Mouse (Mus musculus): ENCODE results near the gene Myd88.
"Not testable (repeated sequence)": the region's sequence is repeated elsewhere in the genome, so short reads cannot be mapped to it uniquely, and the experiment has no call there.

The Myd88 gene

DNA sequence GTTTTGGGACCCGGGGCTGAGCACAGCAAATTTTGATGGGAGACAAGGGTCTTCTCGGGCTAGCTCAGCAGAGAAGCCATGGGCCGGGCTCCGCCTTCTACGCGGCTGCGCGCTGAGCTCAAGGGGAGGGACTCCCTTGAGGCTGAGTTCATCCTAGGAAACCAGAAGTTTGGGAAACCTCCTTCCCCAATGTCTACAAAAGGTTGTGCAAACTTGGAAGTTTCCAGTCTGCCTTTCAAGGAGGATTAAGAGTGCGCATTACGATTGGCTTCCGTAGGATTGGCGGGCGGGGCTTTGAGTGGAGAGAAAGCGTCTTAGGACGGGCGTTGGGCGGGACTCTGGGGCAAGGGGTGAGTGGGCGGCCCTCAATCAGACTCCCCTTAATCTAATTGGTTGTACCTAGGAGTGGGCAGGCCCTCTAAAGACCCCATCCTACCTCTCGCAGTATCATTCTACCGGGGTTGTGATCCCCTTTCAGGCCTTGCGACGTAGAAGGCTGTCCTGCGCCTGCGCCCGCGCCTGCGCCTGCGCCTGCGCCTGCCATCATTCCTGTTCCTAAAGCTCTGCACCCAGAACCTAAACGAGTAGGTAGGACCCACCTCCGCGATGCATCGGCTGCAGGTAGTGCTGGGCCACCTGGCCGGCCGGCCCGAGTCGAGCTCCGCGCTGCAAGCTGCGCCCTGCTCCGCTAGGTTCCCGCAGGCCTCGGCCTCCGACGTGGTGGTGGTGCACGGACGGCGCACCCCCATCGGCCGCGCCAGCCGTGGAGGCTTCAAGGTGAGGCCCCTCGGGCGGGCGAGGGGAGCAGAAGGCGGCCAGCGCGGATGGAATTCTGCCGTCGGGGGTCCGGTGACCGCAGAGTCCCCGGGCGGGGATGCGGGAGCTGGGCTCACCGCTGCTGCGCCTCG lies at the start of gene Myd88:
Myd88 (minus strand) TSS at position 503 of the 908 bp plus-strand sequence.
- in situ Hi-C loops (cut with MboI, MseI) = loop anchor here in 1 of 2 experiments (10.0 kb wide), 1 partner anchor 634 kb away; no protein-coding TSS in a partner anchor

DNA sequence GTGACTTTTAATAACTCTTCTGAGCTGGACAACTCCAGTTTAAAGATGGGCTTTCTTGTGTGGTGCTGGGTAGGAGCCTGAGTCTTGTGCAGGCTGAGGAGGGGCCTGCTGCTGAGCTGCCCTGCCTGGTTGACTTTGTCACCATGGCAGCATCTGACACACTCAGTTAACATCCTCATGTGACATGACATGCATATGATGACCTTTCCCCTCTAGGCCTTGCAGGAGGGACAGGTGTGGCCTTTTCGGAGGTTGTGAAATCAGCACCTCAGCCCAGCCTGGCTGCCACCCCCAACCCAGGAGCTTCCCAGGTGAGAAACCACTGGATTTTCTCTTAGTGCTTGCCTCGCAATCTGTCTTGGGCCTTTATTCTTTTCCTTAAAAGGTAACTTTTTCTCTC lies 49.0 kb upstream of the Myd88 start:
- in situ Hi-C loops (cut with MboI, MseI) = no loop called here

DNA sequence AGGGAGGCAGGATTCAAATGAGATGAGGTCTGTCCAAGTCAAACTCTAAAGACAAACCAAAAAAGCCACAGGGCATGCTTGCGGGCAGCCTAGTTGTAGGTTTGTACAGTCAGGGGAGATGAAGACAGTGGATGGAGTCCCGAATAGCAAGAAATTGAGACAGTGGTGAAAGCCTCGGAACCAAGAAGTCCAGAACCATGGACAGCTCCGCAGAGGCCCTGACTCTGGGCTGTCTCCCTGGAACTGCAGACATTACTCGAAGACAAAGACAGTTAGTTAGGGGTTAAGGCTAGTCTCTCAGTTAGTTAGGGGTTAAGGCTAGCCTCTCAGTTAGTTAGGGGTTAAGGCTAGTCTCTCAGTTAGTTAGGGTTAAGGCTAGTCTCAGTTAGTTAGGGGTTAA lies 47.7 kb upstream of the Myd88 start:
- in situ Hi-C loops (cut with MboI, MseI) = no loop called here

DNA sequence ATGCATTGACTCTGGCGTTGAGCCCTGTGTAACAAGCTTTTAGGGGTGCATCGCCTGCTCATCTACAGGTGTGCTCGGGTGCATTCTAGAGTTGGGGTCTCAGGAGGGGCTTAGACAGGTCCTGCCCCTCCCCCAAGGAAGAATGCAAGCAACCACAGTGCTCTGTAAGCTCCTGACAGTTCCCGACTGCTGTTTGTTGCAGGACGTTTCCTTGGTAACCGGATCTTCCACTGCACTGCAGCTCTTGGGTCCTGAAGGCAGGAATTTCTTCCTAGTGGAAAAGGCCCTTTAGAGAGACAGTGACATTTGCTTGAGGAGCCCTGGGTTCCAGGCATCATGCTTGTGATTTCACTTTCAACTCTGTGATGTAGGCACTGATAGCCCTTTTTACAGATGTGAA lies 41.4 kb upstream of the Myd88 start:
- in situ Hi-C loops (cut with MboI, MseI) = no loop called here

DNA sequence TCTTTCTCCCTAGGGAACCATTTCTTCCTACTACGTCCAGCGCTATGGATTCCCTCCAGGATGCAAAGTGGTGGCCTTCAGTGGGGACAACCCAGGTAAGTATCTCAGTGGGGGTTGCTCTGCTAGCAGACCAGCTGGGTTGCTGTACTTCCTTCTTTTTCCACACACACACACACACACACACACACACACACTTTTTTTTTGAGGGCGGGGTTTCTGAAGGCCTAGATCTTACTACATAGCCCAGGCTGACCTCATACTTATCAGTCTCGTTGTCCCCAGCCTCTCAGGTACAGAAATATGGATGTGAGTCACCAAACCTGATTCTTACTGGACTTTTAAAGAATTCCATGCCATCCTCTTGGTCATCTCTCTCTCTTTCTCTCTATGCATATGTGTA lies 37.0 kb upstream of the Myd88 start:
- in situ Hi-C loops (cut with MboI, MseI) = no loop called here

DNA sequence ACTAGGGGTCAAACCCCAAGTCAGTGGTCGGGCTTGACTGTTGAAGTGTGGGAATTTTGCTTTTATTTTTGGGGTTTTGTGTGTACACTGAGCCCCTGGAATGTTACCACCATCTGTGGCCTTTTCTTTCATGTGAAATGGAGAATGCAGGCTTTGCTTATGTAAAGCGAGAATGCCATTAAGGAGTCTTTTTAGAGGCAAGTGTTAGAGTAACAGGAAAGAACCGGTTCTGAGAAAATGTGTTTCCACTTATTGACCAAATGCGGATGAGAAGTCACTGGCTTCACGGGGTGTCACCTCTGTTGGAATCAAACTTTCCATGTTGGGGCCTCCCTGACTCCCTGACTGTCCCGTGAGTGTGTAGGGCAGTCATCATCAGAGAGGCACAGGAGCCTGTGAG lies 34.3 kb upstream of the Myd88 start:
- in situ Hi-C loops (cut with MboI, MseI) = no loop called here

DNA sequence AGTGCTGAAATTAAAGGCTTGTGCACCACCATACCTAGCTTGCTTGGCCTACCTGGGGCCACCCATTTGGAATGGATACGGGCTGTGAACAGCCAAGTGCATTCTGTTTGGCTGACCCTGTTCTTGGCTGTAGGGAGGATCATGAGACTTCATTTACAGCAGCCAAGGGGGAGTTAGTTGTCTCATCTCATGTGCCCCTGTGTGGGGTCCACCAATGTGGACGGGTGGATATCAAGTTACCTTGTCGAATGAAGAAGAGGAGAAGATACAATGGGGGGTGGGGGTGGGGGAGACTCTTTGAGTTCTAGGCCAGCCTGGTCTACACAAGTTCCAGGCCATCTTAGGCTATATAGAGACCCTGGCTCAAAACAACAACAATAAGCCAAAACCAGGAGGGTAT lies 33.8 kb upstream of the Myd88 start:
- in situ Hi-C loops (cut with MboI, MseI) = no loop called here

DNA sequence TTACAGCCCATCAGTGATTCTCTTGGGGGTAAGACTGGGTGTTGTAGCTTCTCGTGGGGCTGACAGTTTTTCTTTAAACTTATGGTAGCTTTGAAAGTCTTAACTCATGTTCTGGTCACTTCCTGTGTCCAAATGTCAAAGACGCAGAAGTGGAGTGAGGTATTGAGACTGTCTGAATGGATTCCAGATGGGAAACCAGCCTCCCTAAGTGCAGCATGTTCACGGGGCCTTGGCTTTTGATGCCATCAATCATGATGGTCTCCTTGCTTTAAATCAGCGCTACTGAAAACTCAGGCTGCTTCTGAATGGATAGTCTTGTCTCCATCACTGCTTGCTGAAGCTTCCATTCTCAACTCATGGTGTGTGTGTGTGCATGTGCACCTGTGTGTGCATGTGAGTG lies 30.0 kb upstream of the Myd88 start:
- in situ Hi-C loops (cut with MboI, MseI) = no loop called here

DNA sequence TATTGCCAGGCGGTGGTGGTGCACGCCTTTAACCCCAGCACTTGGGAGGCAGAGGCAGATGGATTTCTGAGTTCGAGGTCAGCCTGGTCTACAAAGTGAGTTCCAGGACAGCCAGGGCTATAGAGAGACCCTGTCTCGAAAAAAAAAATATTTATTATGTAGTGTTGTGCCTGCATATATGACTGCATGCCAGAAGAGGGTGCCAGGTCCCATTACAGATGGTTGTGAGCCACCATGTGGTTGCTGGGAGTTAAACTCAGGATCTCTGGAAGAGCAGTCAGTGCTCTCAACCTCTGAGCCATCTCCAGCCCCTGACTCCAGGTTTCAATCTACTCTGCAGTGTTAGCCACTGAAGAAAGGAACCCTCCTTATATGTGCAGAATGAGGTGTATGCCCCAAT lies 29.6 kb upstream of the Myd88 start:
- in situ Hi-C loops (cut with MboI, MseI) = not testable (repeated sequence)

DNA sequence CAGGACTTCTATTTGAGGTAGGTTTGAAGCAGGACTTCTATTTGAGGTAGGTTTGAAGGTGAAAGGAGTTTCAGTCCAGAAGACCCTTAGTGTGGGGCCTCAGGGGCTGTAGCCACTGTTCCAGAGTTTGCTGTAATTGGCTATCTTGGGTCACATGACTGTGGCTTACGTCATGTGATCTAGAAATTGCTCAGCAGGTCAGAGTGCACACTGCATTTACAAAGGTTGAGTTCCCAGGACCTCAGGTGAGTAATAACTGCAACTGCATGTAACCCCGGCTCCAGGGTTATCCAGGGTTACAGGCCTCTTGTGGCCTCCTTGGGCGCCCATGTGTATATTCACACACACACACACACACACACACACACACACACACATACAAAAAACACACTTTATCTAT lies 27.2 kb upstream of the Myd88 start:
- in situ Hi-C loops (cut with MboI, MseI) = no loop called here

DNA sequence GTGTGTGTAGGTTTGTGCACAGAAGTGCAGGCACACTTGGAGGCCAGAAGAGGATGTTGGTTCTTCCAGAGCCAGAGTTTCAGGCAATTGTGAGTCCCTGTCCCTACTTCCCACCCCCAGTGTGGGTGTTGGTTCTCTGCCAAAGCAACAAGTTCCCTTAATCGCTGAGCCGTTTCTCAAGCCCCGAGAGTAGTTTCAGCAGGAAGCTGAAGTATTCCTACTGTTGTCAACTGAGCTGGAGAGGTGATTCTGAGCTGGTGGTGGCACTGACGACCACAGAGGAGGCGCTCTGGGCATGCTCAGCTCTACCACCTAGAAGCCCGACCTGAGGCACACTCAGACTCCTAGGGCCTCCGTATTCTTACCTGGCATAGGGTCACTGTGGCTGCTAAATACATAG lies 24.1 kb upstream of the Myd88 start, which contains the start of gene Slc22a14:
Slc22a14 (minus strand) TSS at position 270 of the 400 bp plus-strand sequence.
- in situ Hi-C loops (cut with MboI, MseI) = no loop called here

DNA sequence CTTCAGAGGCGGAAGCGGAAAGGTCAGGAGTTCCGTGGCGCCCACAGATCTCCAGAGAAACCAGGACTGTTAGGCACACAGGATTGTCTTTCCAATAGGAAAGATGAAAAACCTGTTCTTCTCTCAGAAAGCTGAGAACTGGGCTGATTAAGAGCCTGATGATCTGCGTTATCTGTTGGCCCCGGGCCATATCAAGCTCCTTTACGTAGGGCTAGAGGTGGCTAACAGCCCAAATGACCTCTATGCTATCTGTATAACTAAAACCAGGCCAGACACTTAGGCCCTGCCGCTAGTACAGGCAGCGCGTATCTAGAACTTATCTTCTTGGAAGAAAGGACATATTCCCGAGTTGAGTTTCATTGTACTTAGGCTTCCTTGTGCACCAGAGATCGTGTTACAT lies 22.0 kb upstream of the Myd88 start:
- in situ Hi-C loops (cut with MboI, MseI) = no loop called here

DNA sequence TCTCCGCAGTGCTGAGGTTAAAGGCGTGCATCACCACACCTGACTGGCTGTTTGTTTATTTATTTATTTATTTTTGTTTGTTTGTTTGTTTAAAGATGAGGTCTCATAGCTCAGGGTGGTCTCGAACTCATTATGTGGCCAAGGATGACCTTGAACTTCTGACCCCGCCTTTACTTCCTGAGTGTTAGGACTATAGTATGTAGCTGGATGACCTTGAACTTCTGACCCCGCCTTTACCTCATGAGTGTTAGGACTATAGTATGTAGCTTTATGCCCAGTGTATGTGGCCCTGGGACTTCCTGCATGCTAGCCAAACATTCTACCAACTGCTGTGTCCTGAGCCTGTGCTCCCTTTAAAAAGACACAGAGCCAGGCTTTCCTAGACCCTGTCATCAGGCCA lies 20.2 kb upstream of the Myd88 start:
- in situ Hi-C loops (cut with MboI, MseI) = no loop called here

DNA sequence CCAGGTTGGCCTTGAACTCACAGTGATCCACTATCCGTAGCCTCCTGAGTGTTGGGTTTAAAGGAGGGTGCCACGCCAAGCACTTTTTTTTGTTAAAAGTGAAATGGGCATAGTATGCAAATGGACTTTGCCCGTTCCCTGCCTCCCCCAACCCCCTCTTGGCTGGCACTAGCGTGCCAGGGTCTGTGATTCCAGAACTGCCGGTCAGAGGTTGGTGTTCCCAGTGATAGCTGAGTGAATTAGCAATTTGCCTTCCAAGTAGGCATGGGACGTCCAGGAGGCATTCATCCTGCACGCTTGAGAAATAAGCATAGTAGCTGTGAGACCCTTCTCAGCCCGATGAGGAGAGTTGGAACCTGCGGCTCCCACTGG lies 16.8 kb upstream of the Myd88 start:
- in situ Hi-C loops (cut with MboI, MseI) = loop anchor here in 1 of 2 experiments (5.0 kb wide), 1 partner anchor 756 kb away; no protein-coding TSS in a partner anchor

DNA sequence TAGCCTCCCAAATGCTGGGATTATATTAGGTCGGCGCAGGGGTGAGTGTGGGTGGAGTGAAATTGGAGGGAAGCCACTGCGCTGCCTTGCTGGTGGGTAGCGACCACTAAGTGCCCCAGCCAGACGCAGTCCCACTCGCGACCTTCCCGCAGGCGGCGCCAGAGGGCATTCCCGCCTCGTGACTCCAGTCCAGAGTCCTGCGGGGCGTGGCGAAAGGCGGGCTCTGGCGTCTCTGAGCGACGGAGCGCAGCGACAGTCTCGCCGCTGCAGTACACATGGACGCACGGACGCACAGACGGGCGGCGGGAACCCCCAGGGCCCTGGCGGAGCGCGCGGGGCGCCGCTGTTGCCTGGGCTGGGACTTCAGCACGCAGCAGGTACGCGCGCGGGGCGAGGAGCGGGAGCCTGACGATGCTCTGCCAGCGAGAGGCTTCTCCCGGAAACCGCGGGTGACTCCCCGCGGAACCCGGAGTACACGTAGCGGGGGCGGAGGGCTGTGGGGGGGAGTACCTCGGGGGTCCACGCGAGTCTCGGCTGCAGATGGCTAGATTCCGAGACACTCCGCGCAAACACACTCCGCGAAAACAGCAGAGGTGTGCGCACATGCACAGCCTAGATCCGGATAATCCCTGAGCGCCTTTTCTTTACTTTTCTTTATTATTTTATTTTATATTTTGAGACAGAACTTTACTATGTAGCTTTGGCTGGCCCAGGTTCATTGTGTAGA lies 16.3 kb upstream of the Myd88 start, which contains the start of gene Xylb:
Xylb (plus strand) TSS at position 51 of the 727 bp plus-strand sequence.
- in situ Hi-C loops (cut with MboI, MseI) = loop anchor here in 1 of 2 experiments (5.0 kb wide), 1 partner anchor 755 kb away; no protein-coding TSS in a partner anchor

DNA sequence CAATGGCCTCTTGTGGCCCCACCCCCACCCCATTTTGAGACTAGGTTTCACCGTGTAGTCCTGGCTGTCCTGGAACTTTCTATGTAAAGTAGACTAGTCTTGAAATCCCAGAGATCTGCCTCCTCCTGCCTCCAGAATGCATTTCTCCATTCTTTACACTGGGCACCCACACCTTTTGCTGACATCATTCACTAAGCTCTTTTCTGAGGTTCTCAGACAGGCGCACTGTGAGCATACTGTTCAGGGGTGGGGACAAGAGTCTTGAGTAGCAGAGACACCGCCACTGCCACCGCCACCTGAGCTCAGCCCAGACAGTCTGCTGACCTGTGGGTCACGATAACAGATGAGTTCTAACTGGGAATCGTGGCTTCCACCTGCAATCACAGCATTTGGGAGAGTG lies 14.7 kb upstream of the Myd88 start:
- in situ Hi-C loops (cut with MboI, MseI) = loop anchor here in 1 of 2 experiments (5.0 kb wide), 1 partner anchor 754 kb away; no protein-coding TSS in a partner anchor

DNA sequence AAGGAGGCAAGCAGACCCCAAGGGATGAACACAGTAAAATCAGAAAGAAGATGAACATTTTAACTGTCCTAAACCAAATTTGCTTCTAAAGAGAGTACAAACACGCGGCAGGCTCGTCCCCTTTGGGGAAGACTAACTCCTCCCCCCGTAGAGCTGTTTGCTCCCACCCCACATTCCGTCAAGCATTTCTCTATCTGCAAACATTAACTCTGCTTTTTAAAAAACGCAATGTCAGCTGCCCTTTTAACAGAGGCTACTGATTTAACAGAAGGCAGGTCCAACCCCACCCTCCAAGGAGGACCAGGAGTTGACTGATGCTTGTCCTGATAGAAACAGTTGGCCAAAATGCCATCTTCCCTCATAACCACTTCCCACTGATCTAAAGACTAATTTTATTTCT lies 12.7 kb upstream of the Myd88 start:
- in situ Hi-C loops (cut with MboI, MseI) = no loop called here

DNA sequence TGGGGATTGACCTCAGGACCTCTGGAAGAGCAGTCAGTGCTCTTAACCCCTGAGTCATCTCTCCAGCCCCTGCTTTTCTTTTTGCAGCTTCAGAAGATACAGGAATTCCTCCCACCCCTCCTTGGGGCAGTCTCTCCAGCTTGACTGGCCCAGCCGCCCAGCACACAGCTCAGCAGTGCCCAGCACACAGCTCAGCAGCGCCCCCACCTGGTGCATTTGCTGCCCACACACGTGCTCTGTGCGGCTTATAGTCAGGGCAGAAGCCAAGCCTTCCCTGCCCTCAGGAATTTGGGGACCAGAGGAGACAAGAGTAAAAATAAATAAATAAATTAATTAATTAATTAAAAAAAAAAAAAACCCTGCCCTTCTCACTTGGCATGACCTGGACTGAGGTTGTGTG lies 10.8 kb upstream of the Myd88 start:
- in situ Hi-C loops (cut with MboI, MseI) = no loop called here

DNA sequence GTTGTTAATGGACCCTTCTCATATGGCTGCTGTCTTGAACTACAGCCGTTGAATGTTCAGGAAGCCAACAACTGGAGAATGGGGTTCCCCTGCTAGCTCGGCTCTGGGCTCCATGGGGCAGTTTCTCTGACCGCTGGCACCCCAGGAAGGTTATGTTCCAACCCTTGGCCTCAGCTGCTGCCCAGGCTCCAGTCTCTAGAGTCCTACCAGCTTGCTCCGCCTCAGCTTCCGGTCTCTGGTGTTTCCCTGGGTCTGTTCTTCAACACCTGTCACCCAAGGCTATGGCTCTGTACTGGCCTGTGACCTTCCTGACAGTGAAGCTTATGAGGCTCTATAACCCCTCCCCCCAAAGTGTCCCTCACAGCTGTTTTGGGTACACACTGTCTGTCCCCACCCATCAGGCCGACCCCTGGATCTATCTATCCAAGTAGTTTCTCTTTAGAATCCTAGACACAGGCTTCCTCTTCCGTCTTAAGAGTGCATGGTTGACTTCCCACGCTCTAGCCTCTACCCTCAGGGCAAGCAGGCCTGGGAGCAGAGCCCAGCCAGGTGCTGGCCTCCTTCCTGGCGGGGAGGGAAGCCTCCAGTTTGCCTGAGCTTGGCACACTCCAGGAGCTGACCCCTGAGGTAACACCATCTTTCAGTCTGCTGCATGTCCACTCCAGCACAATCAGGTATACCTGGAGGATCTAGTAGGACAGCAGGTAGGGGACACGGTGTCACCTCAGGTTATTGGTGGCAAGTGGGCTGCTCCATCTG lies 9.9 kb upstream of the Myd88 start:
- in situ Hi-C loops (cut with MboI, MseI) = no loop called here

DNA sequence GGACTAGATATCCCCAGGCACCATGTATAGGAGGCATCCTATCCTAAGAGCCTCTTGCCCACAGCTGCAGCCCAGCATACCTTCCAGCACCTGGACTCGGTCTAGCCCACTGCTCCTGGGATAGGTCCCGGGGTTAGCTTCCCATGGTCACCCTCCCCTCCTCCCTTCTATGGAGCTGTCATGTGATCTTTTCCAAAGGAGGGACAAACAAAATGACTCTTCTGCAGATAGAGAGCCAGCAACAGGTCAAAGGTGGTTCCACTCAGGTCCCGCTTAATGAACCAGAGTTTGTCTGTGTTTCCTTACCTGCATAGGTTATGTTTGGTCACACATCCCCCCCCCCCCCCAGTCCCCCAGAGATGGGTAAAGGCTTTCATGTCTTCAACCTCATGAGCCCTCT lies 9.3 kb upstream of the Myd88 start:
- in situ Hi-C loops (cut with MboI, MseI) = no loop called here

DNA sequence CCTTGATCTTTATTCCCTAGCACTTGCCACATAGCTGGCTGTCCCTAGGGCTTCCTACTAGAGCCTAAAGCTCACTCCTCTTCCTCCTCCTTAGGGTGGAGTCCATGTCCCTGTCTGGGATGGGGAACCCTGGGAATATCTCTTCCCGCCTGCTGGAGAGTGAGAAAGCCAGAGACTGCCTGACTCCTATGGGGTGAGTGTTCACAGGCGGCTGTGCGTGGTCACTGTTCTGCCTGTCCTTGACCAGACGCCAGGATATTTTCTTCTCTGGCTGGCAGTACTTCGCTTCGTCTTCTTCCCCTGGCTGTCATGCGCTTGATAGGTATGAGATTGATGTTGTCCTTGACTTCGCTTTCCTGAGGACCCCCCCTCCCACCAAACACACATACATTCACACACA lies 5.2 kb upstream of the Myd88 start:
- in situ Hi-C loops (cut with MboI, MseI) = loop anchor here (5.0 to 10.0 kb wide), 3 partner anchors 199 to 628 kb away; partner anchors contain the start of gene Dlec1 (in 1 of the 2)

DNA sequence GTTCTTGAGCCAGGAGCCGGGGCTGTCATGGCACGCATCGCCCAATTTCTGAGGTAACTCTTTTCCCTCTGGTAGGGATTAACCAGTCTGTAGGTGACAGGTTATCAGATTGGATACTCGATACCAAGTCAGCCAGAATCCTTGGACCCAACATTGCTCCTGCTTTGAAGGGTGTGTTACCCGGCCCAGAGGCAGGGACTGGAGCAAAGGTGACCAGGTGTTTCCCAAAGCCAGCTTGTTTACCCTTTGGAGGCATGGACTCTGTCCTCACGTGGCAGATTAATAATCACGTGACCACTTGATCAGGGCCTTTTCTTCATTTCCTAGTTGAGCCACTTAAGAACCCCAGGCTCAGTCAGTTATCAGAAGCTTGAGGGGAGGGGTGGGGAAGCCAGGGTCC lies 1.5 kb upstream of the Myd88 start:
- in situ Hi-C loops (cut with MboI, MseI) = loop anchor here in 1 of 2 experiments (10.0 kb wide), 1 partner anchor 632 kb away; no protein-coding TSS in a partner anchor
